Mouse (Mus musculus): Measurements from ENCODE around the gene Ccdc97.

DNA sequence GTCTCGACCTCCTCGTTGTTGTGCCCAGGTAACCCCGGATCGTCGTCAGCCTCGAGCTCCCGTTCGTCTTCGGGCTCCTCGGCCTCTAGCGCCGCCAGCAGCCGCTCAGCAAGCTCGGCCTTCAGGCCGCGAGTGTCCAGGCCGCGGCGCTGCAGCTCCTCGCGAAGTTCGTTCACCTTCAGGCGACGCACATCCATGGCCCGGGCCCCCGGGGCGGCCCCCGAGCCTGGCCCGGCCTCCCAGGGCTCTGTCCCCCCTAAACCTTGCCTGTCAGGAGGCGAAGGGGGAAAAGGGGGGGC, 35.5 kb upstream of the Ccdc97 start:
- peak; percentile 16 for TF ChIP-seq CTCF (IDR thresholded peaks at IDR 0.05; ENCODE audit: low read depth)
- no peak for TF ChIP-seq EP300 (IDR thresholded peaks at IDR 0.05; ENCODE audit: low read depth)

Measured in liver, embryonic 14.5 days (tissue).